Mouse (Mus musculus): Measurements from ENCODE around the gene Alox5ap.

Gene Alox5ap

DNA sequence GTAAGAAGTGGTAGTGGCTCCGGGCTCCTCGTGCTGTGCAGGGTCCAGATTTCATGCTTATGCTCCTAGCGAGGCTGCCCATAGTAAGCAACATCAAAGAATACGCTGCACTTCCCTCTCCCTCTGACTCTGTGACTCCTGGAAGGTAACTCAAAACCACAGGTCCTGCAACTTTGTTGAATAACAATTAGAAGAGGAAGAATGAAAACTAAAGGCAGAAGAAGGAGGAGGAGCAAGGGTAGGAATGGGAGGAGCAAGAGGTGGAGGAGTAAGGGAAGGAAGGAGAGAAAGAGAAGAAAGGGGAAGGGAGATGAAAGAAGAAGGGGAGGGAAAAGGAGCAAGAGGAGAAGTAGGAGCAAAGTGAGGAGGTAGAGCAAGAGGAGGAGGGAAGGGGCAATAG is at the start of gene Alox5ap:
Gene Alox5ap (plus strand): TSS at position 363 of the 400 bp plus-strand sequence.
- DNase-seq (ENCODE audit: low spot score in 2 of 2) = no peak

DNA sequence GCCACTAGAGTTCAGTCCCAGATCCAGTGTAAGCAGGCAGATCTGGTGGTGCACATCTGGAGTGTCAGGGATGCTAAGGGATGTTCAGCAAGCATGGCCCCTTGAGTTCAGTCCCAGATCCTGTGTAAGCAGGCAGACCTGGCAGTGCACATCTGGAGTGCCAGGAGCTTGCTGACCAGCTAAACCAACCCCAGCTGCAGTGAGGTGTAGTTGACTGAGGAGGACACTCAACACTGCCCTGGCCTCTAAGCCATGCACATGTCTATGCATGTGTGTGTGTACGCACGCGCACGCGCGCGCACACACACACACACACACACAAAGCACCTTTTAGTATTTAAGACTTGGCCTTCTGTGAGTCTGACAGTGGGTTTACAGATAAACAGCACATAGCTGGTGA is 49.0 kb upstream of the Alox5ap start:
- no peak for DNase-seq (ENCODE audit: low spot score in 2 of 2)

DNA sequence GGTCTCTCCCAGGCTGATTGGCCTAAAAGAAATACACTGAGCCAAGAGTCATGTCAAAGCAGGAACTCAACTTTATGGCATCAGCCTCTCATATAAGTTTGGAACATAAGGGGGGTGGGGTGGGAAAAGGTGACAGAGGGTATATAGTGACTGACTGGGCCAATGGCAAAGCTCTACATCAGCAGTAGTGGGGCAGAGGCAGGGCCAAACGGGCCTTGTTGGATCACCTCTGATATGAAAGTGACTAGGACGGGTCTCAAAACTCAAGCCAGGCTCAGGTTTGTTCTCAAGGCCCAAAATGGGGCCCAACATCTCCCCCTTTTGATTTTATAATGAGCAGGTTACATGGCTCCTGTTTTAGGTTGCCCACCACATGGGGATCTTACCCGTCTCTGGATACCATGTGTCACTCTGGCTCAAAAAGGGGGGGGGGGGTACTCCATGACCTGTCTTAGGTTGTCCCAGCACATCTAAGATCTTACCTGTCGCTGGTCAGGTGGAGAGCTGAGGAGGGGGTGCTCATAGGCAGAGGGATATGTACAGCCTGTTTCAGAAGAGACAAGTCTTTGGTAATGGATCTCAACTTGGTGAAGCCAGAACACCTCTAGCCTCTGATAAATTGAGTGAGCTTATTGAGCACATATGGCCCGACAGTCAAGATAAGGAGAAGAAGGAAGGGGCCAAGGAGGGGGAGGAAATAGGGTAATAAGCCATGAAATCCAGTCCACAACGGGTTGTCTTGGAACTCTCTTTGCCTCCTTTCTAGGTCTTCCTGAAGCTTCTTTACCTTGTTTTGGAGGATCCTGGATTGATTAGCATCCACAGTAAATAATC is 46.8 kb upstream of the Alox5ap start:
- no peak for DNase-seq (ENCODE audit: low spot score in 2 of 2)

DNA sequence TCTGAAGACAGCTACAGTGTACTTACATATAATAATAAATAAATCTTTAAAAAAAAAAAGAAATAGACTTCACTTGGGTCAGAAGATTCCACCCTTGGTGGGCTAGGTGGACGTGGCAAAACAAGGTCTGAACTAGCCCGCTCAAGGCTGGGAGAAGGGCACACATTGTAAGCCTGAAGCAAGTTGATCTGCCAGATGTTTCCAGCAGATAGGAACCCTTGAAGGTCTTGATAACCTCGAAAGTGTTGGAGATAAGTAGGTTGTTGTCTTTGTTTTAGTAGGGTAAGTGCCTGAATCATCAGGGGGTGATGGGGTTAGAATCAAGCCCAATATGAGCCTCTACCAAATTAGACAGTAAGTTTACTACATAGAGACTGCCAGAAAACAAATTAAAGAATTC is 45.1 kb upstream of the Alox5ap start:
- no peak for DNase-seq (ENCODE audit: low spot score in 2 of 2)

DNA sequence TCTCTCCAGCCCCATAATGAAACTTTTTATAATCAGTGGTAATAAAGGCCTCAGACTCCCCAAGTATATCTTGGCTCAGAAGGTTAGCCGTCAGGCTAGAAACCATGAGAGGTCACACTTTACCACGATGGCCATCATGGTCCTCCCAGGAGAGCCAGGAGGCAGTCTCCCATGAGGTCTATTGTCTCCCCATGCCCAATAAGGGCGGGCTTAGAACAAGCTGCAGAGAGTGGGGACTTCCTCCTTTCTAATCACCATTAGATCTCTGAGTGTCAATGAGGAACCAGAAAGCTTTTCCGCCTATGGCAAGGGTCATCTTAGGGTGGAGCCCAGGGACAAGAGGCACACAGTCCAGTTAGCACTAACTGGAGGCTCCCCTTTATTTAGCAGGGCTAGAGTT is 43.2 kb upstream of the Alox5ap start:
- DNase-seq (ENCODE audit: low spot score in 2 of 2) = no peak

DNA sequence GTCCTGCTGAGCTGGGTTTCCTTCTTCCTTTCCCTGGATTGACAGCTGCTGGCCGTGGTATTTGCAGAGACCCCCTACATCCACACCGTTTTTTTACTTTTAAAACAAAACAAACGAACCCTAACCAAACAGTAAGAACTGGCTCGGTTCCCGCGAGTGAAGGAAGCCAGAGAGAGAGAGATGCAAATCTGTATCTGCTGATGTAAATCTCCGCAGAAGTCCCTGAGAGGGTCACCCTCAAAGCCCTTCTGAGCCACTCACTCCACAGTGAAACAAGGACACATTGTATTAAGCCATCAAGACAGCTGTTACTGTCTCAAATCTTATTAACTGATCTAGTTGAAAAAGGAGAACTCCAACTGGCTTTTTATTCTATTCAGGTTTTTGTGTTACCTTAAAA is 39.9 kb upstream of the Alox5ap start:
- no peak for DNase-seq (ENCODE audit: low spot score in 2 of 2)

DNA sequence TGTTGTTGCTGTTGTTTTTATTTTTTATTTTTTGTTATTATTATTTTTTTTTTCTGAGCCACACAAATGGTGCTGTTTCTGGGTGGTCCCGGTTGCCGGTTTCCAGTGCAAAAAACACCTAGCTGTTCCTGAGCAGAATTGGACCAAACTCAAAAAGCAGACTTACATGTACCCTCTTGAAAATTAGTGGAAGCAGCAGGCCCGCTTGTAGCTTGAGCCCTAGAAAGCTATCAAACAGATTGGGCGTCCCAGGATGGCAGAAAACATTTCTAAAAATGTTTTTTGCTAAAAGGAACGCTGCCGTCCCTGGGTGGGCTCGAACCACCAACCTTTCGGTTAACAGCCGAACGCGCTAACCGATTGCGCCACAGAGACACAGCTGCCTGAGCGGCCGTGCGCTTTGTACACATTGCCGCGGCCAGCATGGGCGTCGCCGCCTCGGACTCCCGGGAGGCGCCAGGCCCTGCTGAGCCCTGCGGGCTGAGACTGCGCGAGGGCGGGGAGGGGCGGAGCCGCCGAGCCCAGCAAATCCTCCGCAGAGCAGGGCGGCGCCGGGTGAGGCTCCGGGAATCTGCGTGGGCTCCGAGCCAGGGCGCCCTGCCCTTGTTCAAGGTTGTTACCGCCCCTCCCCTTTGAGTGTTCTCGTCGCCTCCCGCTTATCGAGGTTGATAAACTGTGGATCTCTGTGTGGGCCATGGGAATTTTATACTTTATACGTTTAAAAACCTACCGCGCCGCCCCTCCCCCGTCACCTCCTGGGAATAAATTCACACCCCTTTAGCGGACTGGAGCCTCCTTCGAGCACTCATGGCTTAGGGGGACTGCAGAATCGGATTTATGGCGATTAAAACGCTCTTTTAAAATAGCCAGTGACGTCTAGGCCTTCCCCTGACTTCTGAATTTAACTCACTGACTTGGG is 35.6 kb upstream of the Alox5ap start:
- DNase-seq (ENCODE audit: low spot score in 2 of 2) = peak; percentile 99

DNA sequence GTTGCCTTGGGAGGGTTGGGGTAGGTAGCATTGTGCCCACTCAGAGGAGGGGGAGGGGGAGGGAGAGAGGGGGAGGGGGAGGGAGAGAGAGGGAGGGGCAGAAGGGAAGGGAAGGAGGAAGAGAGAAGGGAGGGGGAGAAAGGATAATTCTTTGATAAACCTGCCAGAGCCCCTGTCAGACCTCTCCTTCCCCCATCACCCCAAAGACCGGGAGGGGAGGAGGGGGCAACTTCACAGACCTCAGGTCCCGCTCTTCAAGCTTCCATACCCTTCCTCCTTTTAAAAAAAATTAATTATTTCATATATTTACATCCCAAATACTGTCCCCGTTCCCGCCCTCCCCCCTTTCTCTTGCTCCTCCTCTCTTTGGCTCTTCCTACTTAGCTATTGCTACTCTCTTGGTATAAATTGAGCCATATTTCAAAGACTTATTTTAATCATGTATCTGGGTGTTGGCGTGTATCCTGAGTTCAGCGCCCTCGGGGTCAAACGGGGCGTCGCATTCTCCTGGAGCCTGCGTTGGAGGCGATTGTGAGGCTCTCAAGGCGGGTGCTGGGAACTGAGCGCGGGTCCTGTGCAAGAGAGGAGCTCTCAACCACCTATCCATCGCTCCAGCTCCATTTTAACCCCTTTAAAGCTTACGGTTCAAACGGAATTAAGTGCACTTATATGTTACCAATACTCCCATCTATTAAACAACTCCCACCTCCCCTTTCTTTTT is 34.8 kb upstream of the Alox5ap start:
- DNase-seq (ENCODE audit: low spot score in 2 of 2) = no peak

DNA sequence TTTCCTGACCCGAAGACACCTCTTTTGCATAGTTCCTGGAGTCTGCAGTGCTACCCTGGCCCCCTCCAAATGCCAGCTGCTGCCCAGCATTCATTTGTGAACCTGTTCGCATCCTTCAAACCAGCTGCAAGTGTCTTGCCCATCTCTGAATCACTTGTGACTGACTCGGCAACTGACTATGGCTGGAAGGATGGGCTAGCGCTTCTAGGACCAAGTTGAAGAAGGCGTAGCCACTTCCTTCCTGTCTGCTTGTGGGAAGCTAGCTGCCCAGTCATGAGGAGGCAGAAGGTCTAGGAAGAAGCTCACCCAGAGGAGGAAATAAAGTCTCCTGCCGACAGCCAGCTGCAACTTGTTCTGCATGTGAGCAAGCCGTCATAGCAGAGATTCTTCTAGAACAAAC is 29.6 kb upstream of the Alox5ap start:
- DNase-seq (ENCODE audit: low spot score in 2 of 2) = no peak

DNA sequence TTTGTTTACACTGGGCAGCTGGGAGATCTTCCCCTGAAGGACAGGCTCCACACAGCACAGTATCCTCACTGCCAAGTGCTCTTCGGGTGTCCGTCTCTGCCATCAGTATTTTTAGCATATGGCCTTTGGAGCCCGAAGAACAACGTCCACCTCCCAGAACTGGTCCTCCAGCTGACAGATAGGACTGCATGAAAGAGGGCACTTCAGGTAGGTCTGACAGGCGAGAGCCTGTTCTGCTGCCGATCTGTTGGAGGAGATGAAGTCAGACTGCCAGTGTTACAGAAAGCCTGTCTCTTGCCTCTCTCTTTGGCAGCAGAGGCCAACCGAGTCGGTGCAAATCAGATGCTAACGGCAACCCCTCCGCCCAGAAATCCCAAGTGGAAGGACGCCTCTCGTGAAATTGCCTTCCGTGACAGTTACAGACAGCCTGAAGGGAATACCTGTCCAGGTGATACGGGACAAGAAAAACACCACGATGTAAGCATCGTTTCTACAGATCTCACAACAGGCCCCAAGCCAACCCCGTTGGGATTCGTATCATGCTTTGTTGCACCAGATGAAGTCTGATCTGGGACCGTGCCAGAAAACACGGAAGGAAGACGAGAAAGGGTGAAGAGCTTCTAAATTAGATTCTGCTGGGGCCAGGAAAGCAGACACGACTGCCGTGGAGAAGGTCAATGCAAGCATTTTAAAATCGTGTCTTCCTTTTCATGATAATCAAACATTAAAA is 27.2 kb upstream of the Alox5ap start:
- DNase-seq (ENCODE audit: low spot score in 2 of 2) = no peak

DNA sequence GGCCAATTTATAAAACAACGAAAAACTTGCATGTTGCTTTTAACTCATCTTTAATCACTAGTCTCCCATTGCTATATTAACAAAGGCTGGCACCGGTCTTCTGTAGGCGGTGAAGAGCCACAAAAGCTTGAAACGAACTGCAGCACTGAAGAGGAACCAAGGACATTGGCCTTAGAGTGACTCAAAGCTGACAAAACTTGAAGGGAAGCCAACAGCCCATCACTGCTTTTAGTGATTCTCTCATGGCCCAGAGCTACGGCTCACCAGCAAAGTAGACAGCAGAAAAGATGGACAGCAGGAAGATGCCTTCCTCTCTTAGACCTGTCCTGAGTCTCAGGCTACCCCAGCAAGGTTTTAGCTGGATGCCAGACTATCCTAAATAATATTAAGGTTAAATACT is 22.1 kb upstream of the Alox5ap start:
- no peak for DNase-seq (ENCODE audit: low spot score in 2 of 2)

DNA sequence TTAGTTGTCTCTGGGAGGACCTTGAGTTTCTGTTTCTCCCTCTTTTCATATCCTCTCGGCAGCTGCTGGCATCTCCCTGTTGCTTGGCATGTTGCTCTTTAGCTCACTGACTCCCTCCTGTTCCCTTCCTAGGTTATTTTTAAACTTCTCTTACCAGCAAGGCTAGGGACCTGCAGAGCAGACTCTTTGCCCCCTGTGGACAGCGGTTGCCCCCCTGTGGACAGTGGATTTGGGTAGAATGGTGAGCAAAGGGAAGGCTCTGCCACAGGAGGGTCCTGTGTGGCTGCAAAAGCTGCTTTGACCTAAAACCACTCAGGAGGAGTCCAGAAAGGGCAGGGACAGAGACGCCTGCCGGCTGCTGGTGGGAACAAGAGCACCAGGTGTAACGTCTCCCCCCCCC is 21.5 kb upstream of the Alox5ap start:
- DNase-seq (ENCODE audit: low spot score in 2 of 2) = no peak

DNA sequence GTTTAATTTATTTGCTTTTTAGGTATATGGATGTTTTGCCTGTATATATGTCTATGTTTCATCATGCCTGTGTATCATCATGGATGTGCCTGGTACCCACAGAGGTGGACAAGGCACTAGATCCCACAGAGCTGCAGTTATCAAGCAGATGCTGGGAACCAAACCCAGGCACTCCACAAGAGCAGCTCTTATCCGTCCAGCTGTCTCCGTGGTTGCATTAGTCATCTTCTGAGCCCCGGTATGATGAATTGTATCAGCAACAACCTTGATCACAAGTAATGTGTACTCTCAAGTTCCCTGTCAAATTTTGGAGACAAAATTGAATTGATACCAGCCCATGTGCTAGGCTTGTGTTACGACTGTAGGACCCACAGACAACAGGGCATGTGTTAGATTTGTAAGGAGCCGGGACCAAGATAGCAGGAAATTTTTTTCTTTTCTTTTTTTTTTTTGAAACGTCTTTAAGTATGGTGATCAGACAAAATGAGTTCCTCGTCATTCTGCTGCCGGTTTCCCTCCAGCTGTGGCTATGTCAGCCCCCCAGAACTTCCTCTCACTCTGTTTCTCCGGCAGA is 19.1 kb upstream of the Alox5ap start:
- no peak for DNase-seq (ENCODE audit: low spot score in 2 of 2)

DNA sequence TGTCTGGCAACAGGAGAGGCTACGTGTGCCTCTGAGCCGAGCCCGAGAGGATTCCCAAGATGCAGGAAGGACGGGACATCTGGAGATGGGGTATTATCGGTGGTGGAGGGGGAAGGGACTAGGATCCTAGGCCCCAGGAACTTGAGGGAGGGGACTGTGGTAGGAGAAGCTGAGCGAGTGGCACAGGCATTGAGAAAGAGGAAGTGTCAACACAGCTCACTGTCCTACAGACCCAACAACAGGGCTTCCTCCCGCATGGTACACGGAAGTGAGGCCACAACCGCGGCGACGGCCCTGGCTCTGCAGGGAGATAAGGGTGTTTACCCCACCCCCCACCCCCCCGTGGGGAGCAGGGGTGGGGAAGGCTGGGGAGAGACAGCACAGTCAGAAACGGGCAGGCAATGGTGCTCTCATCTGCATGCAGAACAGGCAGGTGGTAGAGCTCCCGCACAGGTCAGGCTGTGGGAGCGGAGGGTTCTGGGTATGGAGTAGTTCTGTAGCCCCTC is 18.5 kb upstream of the Alox5ap start:
- peak; percentile 37 to 45 for DNase-seq (ENCODE audit: low spot score in 2 of 2)

DNA sequence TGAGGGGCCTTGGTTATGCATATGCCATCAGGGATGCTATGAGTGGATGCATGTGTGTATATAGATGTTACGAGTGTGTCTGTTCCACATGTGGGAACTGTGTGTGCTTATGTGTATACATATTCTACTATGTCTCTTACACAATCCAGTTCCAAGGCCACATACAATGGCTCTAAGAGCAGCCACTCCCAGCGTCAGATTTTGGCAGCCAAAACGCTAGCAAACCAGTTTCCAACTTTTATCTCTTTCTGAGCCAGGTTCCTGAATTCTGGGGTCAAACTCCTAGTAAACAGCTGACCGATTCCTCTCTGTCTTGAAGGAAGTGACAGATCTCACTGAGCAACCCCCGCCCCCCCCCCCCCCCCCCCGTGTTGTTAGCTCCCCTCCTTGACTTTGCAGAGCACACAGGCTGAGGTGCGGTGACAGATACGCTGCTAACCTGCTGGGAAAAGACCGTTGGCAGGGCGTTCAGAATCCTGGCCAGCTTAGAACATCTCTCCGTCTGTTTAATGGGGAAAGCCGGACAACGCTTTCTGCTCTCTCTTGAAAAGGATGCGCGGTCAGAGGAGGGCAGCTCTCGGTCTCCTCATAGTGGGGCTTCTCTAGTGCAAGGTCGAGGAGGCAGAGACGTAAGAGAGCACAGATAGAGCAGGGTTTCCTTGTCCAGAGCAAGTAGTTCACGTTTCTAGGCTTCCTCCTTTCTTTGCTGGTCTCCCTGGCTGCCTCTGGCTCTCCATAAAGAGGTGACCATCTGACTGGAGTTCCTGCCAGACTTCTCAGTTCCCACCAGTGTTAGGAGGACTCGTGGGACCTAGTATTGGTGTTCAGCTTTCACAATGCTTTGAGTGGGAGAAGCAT is 17.3 kb upstream of the Alox5ap start:
- DNase-seq (ENCODE audit: low spot score in 2 of 2) = no peak

DNA sequence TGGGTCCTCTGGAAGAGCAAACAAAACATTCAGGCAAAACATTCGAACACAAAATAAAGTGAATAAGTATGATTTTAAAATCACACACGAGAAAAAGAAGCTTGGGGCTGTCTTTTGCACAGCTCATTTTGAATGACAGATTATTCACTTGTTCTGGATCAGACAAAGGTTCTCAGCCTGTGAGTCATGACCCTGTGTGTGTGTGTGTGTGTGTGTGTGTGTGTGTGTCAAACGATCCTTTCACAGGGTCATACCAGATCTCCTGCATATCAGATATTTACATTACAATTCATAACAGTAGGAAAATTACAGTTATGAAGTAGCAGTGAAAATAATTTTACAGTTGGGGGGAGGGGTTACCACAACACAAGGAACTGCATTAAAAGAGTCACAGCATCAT is 12.3 kb upstream of the Alox5ap start:
- no peak for DNase-seq (ENCODE audit: low spot score in 2 of 2)

DNA sequence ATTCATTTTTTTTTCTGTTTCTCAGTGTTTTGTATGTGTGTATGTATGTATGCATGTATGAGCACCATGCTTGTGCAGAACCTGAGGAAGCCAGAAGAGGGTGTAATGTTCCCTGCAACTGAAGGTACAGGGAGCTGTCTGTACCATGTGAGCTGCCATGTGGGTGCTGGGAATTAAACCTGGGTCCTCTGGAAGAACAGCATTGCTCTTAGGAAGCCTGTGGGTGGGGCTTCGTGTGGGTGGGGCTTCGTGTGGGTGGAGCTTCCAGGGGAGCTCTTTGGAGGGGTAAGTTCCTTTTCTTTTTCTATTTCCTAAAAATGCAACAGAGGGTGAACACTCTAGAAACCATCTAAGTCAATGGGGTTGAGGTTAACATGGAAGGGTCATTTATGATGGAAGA is 11.1 kb upstream of the Alox5ap start:
- DNase-seq (ENCODE audit: low spot score in 2 of 2) = no peak

DNA sequence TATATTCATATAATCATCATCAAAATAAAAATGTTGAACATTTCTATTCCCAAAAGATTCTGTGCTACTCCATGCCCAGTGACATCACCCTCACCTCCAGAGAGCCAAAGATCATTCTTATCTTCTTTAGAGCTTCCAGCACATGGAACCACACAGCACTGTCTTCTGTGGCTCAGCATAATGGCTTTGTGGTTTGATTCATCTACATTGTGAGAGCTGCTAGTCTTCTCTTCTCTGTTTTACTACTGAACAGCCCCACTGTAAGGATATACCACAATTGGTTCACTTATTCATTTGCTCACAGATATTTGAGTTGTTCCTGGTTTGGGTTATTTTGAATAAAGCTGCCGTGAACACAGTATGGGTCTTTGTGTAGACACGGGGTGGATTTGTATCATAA is 9.0 kb upstream of the Alox5ap start:
- DNase-seq (ENCODE audit: low spot score in 2 of 2) = no peak

DNA sequence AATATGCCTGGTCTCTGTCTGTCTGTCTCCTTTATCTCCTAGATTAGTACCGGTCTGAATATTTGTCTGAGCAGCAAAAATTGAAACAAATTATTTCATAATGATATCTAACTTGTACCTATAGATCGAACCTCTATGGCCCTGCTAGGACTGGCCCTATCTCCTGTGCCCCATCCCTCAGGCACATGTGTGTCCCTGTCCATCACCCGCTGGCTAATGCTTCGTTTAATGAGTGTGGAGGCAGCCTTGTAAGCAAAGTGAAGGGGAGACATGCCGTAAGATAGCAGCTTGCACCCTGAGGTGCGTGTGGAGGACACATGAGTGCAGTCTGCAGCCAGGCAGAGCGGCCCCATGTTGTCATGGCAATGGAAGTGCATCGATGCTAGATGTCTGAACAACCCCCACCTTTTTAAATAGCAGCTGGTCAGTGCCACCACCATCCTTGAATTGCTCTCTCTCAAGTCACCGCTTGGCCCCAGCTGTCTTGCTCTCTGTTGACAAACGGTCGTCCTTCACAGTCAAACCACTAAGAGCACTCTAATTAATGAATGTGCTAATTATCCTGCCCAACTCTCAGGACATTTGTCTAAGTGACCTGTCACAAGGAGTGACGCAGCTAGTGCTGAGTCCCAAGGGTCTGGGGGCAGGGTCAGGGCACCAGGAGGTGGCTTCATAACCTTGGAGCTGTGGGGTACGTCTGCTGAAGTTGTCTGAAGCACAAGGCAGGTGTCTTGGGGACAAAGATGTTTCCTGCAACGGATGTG is 6.9 kb upstream of the Alox5ap start:
- DNase-seq (ENCODE audit: low spot score in 2 of 2) = no peak

Data from urinary bladder, postnatal 36 days (tissue).